Mouse (Mus musculus) erythroid progenitor cell, adult 5-6 weeks (primary cell): ENCODE data around the gene Prkcd. TPM values are rescaled to one million over a fixed set of nuclear protein-coding genes. Genes with fewer than 3 reads are reported as not detected.

Experiments
- ATAC-seq: replicated peaks from 2 replicates; pipeline ENCODE4 v1.8.0; 2016; ENCODE audit warnings: moderate number of reproducible peaks, mild to moderate bottlenecking, moderate TSS enrichment, inconsistent platforms; ENCODE audit not compliant: poor library complexity, low FRiP score, severe bottlenecking
- total RNA-seq, 2 experiments: library from RNA; stranded (forward) in 1 of 2; stranded (reverse) in 1 of 2; fragments of 150-400 nt in 1 of 2; fragments of 186-747, 209-891 nt in 1 of 2; gene quantifications; 2 replicates each; pipeline versions ENCODE4 v1.2.3 to v1.2.4; 2015 to 2017; ENCODE audit warnings: low replicate concordance in 2 of 2

The Prkcd gene
- 32.4 and 35.2 TPM in 2 replicates for total RNA-seq (2015; ENCODE audit: low replicate concordance)
- 19.5 and 35.7 TPM in 2 replicates for total RNA-seq (2017; ENCODE audit: low replicate concordance)

- peak; percentile 55 for ATAC-seq
Measured at GRCm38 (mm10) chr14:30625856-30626726, at the start of gene Prkcd. TSS of gene Prkcd (minus strand) at chr14:30626210.

- ATAC-seq: peak; percentile 47; the same call in 1 of the 2 replicates
Measured at GRCm38 (mm10) chr14:30674947-30675346, 48.9 kb upstream of the Prkcd start.

- ATAC-seq: peak; percentile 78
Measured at GRCm38 (mm10) chr14:30671986-30672312, 45.9 kb upstream of the Prkcd start.

DNA sequence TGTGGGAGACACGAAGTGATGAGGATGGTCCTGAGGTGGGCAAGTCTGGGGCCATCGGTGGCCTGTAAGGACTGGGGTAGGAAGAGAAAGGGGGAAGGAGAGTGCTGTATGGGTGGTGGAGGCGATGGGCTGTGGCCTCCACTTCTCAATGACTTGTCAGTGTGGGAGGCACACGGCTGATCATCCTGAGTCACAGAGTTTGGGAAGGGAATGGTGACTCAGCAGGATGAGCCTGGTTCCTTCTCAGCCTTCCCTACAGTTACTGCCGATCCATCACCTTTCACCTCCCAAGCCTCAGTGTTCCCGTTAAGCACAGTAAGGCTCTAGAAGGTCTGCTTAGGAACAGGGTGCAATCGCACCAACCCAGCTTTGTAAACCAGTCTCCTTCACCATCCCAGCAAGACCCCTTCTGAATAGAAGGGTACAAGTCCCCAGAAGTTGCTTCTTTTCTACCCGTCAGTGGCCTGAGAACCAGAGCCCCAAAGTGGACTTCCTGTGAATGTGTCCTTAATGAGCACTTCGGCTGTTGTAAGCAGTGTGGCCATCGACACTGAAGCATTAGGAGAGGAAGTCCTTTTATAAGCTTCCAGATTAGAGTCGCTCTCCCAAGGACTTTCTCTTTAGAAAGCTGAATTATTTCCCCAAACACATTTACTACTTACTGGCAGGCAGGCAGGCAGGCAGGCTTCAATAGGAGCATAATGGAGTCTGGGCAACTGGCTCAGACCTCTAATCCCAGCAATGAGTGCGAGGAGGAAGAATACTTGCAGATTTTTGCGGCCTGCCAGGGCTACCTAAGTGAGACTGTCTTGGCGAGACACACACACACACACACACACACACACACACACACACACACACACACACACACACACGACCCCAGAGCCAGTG lies 45.3 kb upstream of the Prkcd start:
- ATAC-seq: 0 out of 2 replicates have a peak, but pooled peaks have one; percentile 3

- no peak for ATAC-seq
Measured at GRCm38 (mm10) chr14:30670161-30670560, 44.2 kb upstream of the Prkcd start.

GRCm38 (mm10) chr14:30666604-30667003 lies 40.6 kb upstream of the Prkcd start:
- ATAC-seq: no peak

GRCm38 (mm10) chr14:30666061-30666460 lies 40.1 kb upstream of the Prkcd start:
- ATAC-seq: no peak

DNA sequence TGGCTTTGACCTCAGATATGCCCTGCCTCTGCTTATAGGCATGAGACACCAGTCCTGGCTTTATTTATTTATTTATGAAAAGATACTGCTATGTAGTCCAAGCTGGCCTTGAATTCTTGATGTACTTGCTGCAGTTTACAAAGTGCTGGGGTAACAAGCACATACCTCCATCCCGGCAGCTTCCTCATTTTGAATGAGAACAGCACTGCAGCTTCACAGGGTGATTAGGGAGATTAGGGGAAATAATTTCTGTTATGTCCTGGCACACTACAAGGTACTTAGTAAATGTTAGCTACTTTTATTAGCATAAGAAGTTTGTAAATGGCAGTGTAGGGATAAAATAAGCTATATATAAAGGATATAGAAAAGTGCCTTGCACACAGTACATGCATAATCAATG lies 29.5 kb upstream of the Prkcd start:
- no peak for ATAC-seq

- no peak for ATAC-seq
Measured at GRCm38 (mm10) chr14:30654691-30655228, 28.8 kb upstream of the Prkcd start.

- peak; percentile 95 for ATAC-seq
Measured at GRCm38 (mm10) chr14:30653943-30654659, 28.1 kb upstream of the Prkcd start, which contains the start of gene Rft1. TSS of gene Rft1 (plus strand) at chr14:30654360.

DNA sequence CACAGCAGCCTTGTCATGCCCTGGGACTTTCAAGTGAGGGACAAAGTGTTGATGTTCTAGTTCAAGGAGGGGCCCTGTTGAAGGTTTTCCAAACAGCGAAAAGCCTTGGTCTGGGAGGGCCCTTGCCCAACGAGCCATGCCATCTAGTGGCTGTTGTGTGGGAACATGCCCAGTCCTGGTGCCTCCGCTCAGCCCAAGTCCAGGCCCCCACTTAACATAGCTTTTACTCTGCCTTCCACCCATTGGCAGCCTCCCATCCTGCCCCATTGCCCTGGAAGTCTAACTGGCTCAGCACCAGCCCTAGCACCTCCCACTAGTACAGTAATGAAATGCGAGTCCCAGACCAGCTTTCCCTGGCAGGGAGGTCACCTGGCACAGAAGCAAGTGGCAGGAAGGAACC lies 25.0 kb upstream of the Prkcd start:
- ATAC-seq: no peak

DNA sequence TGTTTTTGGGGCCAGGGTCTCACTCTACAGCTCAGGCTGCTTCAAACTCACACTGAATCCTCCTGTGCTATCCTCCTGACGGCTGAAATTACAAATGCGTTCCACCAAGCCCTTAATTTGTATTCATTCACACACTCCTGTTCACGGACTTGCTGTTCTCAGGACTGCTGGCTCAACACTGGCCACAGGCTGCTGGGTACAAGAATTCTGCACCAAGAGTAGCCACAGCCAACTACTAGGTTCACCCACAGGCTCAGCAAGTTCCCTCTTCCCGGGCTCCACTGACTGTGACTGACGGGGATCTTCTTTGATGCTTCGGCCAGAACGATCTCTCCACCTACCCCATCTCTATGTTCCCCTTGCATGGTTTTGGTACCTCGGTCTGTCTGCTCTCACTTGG lies 23.7 kb upstream of the Prkcd start:
- ATAC-seq: no peak

DNA sequence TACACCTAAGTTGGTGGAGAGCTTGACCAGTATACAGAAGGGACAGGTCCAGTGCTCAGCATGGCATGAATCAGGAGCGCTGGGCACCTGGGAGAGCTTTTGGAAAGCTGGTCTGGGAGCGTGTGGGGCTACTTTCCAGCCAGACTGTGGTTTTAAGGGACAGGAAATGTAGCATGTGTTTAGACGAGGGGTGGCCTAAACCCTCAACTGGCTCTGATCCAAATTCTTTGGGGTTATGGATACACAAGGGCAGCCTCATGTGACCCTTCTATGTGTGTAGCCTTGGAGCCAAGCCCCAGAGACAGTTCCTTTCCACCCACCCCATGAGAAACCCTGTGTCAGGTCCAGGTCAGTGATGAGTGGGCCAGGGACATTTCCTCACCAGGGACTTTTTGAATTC lies 22.5 kb upstream of the Prkcd start:
- ATAC-seq: no peak

DNA sequence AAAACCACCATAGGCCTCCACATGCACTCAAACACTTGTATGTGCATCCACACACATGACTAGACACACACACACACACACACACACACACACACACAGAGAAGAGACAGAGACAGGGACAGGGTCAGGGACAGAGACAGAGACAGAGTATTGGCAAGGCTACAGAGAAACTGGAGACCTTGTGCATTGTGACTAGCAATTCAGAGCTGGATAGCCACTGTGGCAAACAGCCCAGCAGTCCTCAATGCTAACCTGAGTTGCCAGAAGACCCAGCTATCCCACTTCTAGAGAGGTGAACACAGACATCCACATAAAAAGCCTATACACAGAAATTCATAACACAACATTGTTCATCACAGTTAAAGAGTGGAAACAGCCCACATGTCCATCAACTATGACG lies 20.5 kb upstream of the Prkcd start:
- ATAC-seq: no peak

GRCm38 (mm10) chr14:30645066-30645465 lies 19.1 kb upstream of the Prkcd start:
- no peak for ATAC-seq

GRCm38 (mm10) chr14:30644026-30644425 lies 18.0 kb upstream of the Prkcd start:
- ATAC-seq: no peak

DNA sequence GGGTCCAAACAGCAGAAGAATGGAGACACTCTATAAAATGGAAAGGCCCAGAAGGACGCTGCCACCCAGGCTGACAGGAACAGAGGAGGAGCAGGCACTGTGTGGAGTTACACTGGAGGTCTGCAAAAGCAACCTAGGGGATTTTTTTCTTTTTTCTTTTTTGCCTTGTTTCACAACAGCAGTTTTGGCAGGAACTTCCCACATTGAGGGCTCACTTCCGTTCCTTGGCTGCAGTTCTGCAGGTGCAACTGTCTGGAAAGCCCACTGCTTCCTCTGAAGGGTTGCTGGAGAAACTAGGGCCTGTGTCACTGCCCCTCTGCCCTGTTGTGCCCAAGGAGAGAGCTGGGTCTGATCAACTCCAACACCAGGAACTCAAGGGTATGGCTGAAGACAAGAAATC lies 15.7 kb upstream of the Prkcd start:
- ATAC-seq: no peak

DNA sequence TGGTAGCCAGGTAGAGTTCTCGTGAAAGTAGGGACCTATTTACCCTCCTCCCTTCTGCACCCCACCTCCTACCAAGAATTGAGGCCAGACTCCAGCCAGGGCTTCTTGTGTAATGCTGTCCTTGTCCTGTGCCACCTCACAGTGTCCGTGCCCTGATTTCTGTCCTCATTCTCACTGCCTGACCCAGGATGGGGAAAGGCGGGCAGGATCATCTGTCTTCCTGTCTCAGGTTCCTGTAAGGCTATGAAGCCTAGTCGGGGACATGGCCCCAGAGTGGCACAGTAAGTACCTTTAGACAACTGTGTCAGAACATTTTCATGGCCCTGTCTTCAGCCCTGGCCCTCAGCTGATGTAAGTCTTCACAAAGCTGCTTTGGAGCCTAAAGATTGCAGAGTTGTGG lies 12.7 kb upstream of the Prkcd start:
- no peak for ATAC-seq

DNA sequence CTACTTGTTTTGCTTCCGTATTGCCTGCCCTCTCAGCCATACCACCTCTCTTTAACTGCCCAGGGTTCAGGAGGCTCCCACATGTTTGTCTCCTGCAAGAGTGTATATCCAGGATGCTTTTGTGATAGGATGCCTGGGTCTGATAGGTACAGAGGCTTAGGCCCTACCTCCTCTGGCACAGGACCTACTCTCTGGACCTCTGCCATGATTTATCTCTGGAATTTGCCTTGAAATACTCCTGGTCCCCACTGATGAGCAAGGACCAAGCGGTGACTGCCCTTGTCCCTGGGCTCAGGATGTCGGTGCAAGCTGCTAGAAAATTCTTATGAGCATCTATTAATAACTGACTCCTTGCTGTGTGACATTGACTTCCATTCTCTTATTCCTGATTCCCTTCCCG lies 12.0 kb upstream of the Prkcd start:
- no peak for ATAC-seq

DNA sequence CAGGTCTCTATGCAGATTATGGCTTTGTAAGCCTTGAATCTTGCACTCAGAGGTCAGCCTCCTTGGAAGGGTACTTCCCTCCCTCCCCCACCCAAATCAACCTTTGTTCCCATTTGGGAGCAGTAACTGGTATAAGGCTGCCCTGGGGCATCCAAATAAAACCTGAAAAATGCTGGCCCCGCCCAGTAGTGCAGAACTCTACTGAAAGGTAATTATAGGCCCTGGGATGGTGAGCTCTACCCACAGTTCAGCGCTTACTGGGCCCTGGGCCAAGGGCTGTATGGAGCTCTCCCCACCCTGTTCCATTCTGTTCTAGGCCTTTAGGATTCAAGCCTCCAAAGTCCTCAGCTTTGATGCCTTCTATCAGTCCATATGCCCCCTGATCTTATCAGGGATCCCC lies 11.1 kb upstream of the Prkcd start:
- ATAC-seq: no peak
